Mouse (Mus musculus): ENCODE data around the gene Palmd. TPM values are rescaled to one million over a fixed set of nuclear protein-coding genes. Genes with fewer than 3 reads are reported as not detected.

Gene Palmd
- polyA plus RNA-seq, 2 experiments from 2014 or later = not detected

DNA sequence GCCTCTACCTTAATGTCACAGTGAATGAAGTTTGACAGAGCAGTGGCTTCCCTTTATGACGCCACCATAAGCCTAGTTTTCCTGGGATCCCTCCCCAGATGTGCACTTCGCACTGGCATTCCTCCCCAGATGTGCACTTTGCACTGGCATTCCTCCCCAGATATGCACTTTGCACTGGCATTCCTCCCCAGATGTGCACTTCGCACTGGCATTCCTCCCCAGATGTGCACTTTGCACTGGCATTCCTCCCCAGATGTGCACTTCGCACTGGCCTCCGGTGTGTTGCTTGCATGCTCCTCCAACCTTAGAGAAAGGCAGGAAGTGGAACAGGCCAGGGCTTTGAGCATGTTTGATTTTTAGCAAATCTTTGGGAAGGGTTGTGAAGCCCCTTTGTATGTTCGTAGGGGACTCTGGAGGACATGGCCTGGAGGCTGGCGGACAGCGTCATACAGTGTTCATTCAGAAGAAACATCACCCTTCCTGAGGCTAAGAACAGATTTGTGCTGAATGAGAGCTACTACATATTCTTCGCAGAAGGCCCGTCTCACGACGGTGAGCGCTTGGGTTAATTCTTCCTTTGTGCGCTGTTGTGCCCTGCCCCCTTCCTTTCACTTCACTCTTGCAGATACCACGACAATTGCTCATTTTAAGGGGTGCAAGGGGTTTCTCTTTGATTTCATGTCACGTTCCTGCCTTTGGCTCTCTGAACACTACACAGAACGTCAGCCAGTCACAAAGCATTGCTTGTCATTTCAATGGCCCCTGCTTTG lies 77.2 kb downstream of the Palmd start:
- ATAC-seq = no peak

DNA sequence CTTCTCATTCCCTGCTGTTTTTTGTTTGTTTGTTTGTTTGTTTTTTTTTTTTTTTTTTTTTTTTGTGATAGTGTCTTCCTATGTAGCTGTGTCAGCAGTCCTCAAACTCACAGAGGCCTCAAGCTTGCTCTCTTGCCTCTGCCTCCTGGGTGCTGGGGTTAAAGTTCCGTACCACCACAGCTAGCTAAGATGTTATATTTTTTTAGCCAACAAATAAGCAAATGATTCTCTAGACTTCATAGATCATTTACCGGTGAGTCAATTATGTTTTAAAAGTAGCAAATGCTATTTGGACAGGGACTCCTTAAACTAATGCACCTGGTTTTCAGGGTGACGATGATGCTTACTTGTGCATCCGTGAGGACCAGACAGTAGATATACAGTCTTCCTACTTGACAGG lies 78.2 kb downstream of the Palmd start:
- no peak for ATAC-seq

DNA sequence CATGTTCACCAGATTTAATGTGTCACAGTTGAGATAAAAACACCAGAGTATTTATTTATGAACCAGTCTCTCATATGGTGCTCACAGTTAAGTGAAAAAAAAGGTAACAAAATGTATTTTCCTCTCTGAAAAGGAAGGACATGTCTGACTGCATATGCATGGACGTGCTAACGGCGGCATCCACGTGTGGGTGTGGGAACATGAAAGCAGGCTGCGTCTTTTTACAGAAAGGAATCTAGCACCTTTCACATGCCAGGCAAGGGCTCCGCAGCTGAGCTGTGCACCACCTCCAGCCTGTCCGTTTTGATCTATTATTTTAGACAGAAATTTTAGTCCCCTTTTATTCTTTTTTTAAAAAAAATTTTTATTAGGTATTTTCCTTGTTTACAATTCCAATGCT lies 79.4 kb downstream of the Palmd start:
- ATAC-seq = no peak

DNA sequence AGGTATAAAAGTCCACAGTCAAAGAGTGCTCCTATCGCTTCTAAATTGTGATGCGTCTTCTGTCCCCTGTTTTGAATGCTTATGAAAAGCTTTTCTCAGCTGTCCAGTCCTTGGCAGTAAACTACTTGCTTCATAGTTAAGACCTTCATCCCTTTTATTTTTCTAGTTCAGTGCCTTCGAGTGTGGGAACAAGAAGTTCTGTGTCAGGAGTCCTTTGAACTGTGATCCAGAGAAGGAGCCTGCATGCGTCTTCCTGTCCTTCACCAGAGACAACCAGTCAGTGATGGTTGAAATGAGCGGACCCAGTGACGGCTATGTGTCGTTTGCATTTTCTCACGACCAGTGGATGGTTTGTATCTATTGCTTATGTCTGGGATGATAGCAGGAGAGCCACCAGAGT lies 83.8 kb downstream of the Palmd start:
- ATAC-seq = no peak

DNA sequence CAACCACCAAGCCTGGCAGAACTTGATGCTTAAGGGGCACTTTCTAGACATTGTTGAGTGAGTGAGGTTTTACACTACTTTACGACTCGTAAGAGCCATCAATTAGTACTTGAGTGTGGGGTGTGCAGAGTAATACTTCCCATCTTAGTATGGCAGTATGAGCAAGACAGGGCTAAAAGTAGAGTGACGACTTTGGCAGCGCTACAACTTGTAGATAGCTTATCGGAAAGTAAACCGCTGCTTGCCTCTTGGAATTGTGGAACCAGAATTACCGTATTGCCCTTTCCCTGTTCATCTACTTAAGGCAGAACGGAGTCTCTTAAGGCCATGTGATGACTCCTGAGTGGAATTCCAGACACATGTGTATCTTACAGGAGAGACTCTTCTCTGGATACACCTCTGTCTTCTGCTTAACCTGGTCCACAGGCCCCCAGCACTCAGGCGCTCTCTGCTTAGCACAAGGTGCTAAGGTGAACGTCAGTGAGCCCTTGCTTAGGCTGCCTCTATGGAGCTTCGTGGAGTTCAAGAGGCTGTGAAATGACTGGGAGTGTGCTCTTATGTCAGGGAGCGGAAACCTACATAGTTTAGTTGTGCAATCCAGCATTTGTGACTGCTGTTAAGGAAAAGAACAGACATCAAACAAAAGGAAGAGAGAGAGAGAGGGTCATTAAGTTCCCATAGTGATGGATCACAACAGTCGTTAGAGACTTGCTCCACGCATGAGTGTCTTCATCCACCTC lies 86.4 kb downstream of the Palmd start:
- no peak for ATAC-seq

DNA sequence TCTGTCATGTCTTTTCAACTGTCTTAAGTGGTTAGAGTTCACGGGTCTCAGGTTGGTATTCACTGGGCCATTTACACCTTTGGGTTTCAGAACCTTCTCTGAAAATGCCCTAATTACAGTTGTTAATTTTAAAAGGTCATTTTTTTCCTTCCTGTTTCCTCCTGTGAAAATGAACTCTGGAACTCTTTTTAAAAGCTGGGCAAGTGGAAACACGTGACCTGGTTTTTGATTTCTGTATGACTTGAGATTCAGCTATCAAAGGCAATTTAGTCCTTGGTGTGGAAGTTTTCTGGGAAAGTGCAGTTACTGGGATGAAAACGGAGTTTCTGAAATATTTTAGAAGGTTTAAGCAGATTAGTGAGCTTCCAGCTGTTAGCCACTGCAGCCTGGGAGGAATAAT lies 98.4 kb downstream of the Palmd start:
- ATAC-seq = no peak

Other genes with a start within 250 kb of the Palmd start
- gene Agl, start 160.8 kb downstream of the Palmd start, polyA plus RNA-seq (2017; shearing (Covaris generic)) = 1 to 10 TPM; 1.8 to 2.6 TPM
- 10 to 100 TPM; 13.8 to 26.3 TPM for gene Frrs1, start 109.5 kb downstream of the Palmd start, polyA plus RNA-seq (2017; shearing (Covaris generic))
- not detected for gene 4930455H04Rik, start 720 bp downstream of the Palmd start, polyA plus RNA-seq (2017; shearing (Covaris generic))

Data from activated CD4-positive, CD25-positive, alpha-beta regulatory T cell, adult 4 months (primary cell).